In the genomic region with DNA sequence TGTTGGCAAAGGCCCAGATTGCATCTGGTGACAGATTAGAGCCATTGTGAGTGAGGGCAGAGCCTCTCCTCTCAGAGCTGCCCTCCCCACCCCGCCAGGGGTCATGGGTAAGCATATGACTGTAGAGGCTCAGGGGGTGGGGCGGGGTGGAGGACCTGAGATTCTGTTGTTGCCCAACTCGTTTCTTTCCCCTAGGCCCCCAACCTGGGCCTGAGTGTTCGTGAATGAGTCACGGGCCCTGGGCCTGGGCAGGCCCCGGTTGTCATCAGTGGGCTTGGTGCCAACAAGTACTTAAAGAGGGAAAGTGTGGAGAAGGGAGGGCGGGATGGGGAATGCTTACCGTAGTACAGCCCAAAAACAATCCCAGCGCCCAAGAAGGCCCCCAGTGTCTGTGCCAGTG, we compare ENCODE assay signal across 12 mouse cellular contexts. TPM values are rescaled to one million over a fixed set of nuclear protein-coding genes. Genes with fewer than 3 reads are reported as not detected.
A peak's percentile ranks its signal among the peaks of the same experiment; 100 is the strongest.
DNase-seq lines count a peak whose midpoint lies in the region; ATAC-seq and TF ChIP-seq lines count a peak whose summit lies in the region.
"Had no signal": no experiment of that assay in that cellular context is flagged by ENCODE, and none has a peak within 500 bp of the region (broad histone marks: within the 10 kb centered on the region; RNA-seq: fewer than 3 reads in every experiment).

No protein-coding gene starts in this region.

- CTCF ChIA-PET in Patski (lab: Charles Lee) = no interaction called here

- intact Hi-C loops in heart, postnatal 10 days (cut with DNase I) = no loop called here
- intact Hi-C loops in heart, postnatal 25 days (cut with DNase I) = no loop called here

- no peak overlapping the region for H3K4me2 ChIP-seq in forebrain, embryonic 13.5 days
- H3K4me2 ChIP-seq in hindbrain, embryonic 13.5 days = no peak overlapping the region

- peak; percentile 70 for ATAC-seq in Patski
- no peak for ATAC-seq in CD4-positive, CD25-positive, alpha-beta regulatory T cell, adult 4 months
- ATAC-seq in forebrain, embryonic 13.5 days = no peak
- ATAC-seq in hindbrain, embryonic 13.5 days (ENCODE audit: low FRiP score) = no peak

- H3K9me3 ChIP-seq in forebrain, embryonic 13.5 days (replicated peaks) = no peaks in the 10 kb centered on the region
- H3K9me3 ChIP-seq in hindbrain, embryonic 13.5 days = no peaks in the 10 kb centered on the region

- no peaks in the 10 kb centered on the region for H3K36me3 ChIP-seq in forebrain, embryonic 13.5 days (ENCODE audit: poor library complexity, severe bottlenecking)
- H3K36me3 ChIP-seq in hindbrain, embryonic 13.5 days = no peaks in the 10 kb centered on the region

- no peak overlapping the region for H3K9ac ChIP-seq in forebrain, embryonic 13.5 days
- H3K9ac ChIP-seq in hindbrain, embryonic 13.5 days = no peak overlapping the region

- no peaks in the 10 kb centered on the region for H3K27me3 ChIP-seq in Patski
- H3K27me3 ChIP-seq in forebrain, embryonic 13.5 days = peaks cover 37% of the 10 kb centered on the region
- H3K27me3 ChIP-seq in hindbrain, embryonic 13.5 days = peaks cover 36% of the 10 kb centered on the region

- in situ Hi-C loops in Patski (cut with MboI; ENCODE audit: low pct_unique_long_range_greater_than_20kb) = no loop called here

- no peak overlapping the region for H3K27ac ChIP-seq in forebrain, embryonic 13.5 days
- no peak overlapping the region for H3K27ac ChIP-seq in hindbrain, embryonic 13.5 days
- H3K27ac ChIP-seq: layer of hippocampus, adult 2 months had no signal

- H3K4me1 ChIP-seq in forebrain, embryonic 13.5 days = peaks cover 12% of the 10 kb centered on the region; the same call in 1 of the 2 replicates
- H3K4me1 ChIP-seq in hindbrain, embryonic 13.5 days (replicated peaks) = peaks cover 12% of the 10 kb centered on the region

- DNase-seq in heart, postnatal 10 days = peak; percentile 21 to 32
- no peak for DNase-seq in heart, postnatal 25 days (ENCODE audit: low spot score)
- peak; percentile 79 for DNase-seq in Patski (ENCODE audit: low read depth, low spot score)
- peak; percentile 31 to 70 for DNase-seq in lung, adult 18-20 months
- peak; percentile 62 to 78 for DNase-seq in urinary bladder, adult 18-20 months (ENCODE audit: low spot score in 2 of 2)

- H3K4me3 ChIP-seq in forebrain, embryonic 13.5 days = no peak overlapping the region
- H3K4me3 ChIP-seq in hindbrain, embryonic 13.5 days = no peak overlapping the region
- H3K4me3 ChIP-seq: layer of hippocampus, adult 2 months had no signal

- no peak for TF ChIP-seq CTCF in Patski (IDR thresholded peaks at IDR 0.05)

- POLR2A ChIA-PET in Patski (lab: Charles Lee) = no interaction called here

- WGBS in forebrain, embryonic 13.5 days = 61% methylated on average over 9 of the region's 9 CpGs
- 77% methylated on average over 9 of the region's 9 CpGs for WGBS in hindbrain, embryonic 13.5 days

RNA-seq across cellular contexts. Expression of a gene that starts 3.6 kb away (rescaled TPM):
- total RNA-seq in heart, postnatal 10 days (2021) = under 1 TPM in 1 of 2 experiments, not detected in 1; 0.53 TPM
- not detected for total RNA-seq in heart, postnatal 25 days (2021)
- polyA plus RNA-seq in Patski (2021) = 2.3 TPM
- polyA plus RNA-seq in CD4-positive, CD25-positive, alpha-beta regulatory T cell, adult 4 months (2017; shearing (Covaris generic)) = 10 to 100 TPM in 1 of 2 experiments, 1 to 10 TPM in 1; 8.3 to 13.9 TPM
- 0.10 TPM in 1 of 2 replicates, not detected in the other for polyA plus RNA-seq in forebrain, embryonic 13.5 days (2015; fragmentation: Nextera tagmentation; extraction: Ambion mirVana)
- polyA plus RNA-seq in hindbrain, embryonic 13.5 days (2015; fragmentation: Nextera tagmentation; extraction: Ambion mirVana) = 0.18 TPM in 1 of 2 replicates, not detected in the other
- total RNA-seq: hematopoietic stem cell, adult 5-6 weeks; layer of hippocampus, adult 2 months; liver, adult 2 months had no signal
- polyA plus RNA-seq: liver, adult 2 months had no signal

RNA-seq across cellular contexts. Expression of a gene that starts 29.9 kb away (rescaled TPM):
- 10 to 100 TPM; 21.3 to 22.8 TPM for total RNA-seq in heart, postnatal 10 days (2021)
- total RNA-seq in heart, postnatal 25 days (2021) = 10 to 100 TPM; 14.5 to 15.3 TPM
- polyA plus RNA-seq in Patski (2021) = 18.8 TPM
- polyA plus RNA-seq in CD4-positive, CD25-positive, alpha-beta regulatory T cell, adult 4 months (2017; shearing (Covaris generic)) = 10 to 100 TPM; 14.6 to 29.2 TPM
- 24.2 and 28.7 TPM in 2 replicates for polyA plus RNA-seq in forebrain, embryonic 13.5 days (2015; fragmentation: Nextera tagmentation; extraction: Ambion mirVana)
- 31.0 and 32.5 TPM in 2 replicates for polyA plus RNA-seq in hindbrain, embryonic 13.5 days (2015; fragmentation: Nextera tagmentation; extraction: Ambion mirVana)

RNA-seq across cellular contexts. Expression of a gene that starts 41.2 kb away (rescaled TPM):
- 100 to 1,000 TPM; 123 to 137 TPM for total RNA-seq in heart, postnatal 10 days (2021)
- total RNA-seq in heart, postnatal 25 days (2021) = 100 to 1,000 TPM; 121 to 131 TPM
- polyA plus RNA-seq in Patski (2021) = 115 TPM
- polyA plus RNA-seq in CD4-positive, CD25-positive, alpha-beta regulatory T cell, adult 4 months (2017; shearing (Covaris generic)) = 10 to 100 TPM; 29.8 to 33.1 TPM
- 73.2 and 74.6 TPM in 2 replicates for polyA plus RNA-seq in forebrain, embryonic 13.5 days (2015; fragmentation: Nextera tagmentation; extraction: Ambion mirVana)
- polyA plus RNA-seq in hindbrain, embryonic 13.5 days (2015; fragmentation: Nextera tagmentation; extraction: Ambion mirVana) = 71.3 and 79.8 TPM in 2 replicates

RNA-seq across cellular contexts. Expression of a gene that starts 46.4 kb away (rescaled TPM):
- total RNA-seq in heart, postnatal 10 days (2021) = 10 to 100 TPM; 35.0 to 36.4 TPM
- total RNA-seq in heart, postnatal 25 days (2021) = 10 to 100 TPM; 31.8 to 33.7 TPM
- 0.21 TPM for polyA plus RNA-seq in Patski (2021)
- not detected for polyA plus RNA-seq in CD4-positive, CD25-positive, alpha-beta regulatory T cell, adult 4 months (2017; shearing (Covaris generic))
- polyA plus RNA-seq in forebrain, embryonic 13.5 days (2015; fragmentation: Nextera tagmentation; extraction: Ambion mirVana) = not detected in 2 replicates
- polyA plus RNA-seq in hindbrain, embryonic 13.5 days (2015; fragmentation: Nextera tagmentation; extraction: Ambion mirVana) = not detected in 2 replicates
- total RNA-seq: ES-E14; hematopoietic stem cell, adult 5-6 weeks had no signal
